In the genomic region with DNA sequence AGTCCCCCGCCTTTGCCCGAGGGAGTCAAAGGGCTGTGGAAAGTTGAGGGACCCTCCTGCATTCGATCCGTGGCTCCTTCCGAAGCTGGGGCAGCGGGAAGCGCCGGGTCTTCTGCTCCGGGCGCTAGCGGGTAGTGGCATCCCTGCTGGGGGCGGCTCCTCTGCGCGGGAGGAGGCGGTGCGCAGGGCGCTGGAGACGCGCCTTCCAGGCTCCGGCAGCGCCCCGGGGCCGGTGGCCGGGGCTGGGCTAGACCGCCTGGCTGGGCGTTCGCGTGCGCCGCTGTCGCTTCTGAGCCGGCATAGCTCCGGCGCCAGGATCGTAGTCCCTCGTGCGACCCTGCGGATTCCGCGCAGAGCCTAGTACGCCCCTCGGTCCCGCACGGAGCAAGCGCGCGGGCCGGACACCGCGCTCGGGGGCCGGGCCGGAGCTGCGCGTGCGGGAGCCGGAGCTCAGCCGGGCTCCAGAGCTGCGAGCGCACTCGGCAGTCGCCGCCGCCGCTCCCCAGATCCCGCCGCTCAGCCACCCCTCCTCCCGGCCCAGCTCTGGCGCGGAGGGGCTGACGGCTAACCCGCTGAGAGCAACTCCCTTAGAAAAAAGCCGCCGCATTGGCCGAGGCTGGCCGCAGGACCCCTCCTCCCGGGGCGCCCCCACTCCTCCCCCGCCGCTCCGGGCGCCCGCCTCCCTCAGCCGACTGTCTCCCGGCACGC, we compare ENCODE assay signal across 8 mouse cellular contexts. TPM values are rescaled to one million over a fixed set of nuclear protein-coding genes. Genes with fewer than 3 reads are reported as not detected.
DNase-seq lines count a peak whose midpoint lies in the region; ATAC-seq and TF ChIP-seq lines count a peak whose summit lies in the region.

A gene (plus strand): TSS at position 236 of the 708 bp plus-strand sequence.

- ATAC-seq in intestine, embryonic 16.5 days: peak; percentile 85
- peak; percentile 81 for ATAC-seq in limb, embryonic 15.5 days (ENCODE audit: insufficient number of reproducible peaks, low FRiP score, low TSS enrichment, low read depth)
- peak; percentile 90 for ATAC-seq in midbrain, embryonic 16.5 days

- DNase-seq in thymus, adult 2 months: peak; percentile 4
- DNase-seq in thymus, postnatal 0 days (ENCODE audit: low spot score): no peak
- DNase-seq in embryo, embryonic 11 days: peak; percentile 85
- DNase-seq in gastrocnemius, postnatal 36 days: peak; percentile 48 to 71
- DNase-seq in thymus, postnatal 25 days: peak; percentile 6

- no peaks in the 10 kb centered on the region; the same call in 1 of the 2 replicates for H3K4me1 ChIP-seq in thymus, adult 2 months (replicated peaks; ENCODE audit: control insufficient read depth, insufficient read depth, low read length)
- H3K4me1 ChIP-seq in intestine, embryonic 16.5 days (ENCODE audit: control insufficient read depth, insufficient read depth, low read length): no peaks in the 10 kb centered on the region
- H3K4me1 ChIP-seq in limb, embryonic 15.5 days: peaks cover 20% of the 10 kb centered on the region
- peaks cover 7% of the 10 kb centered on the region for H3K4me1 ChIP-seq in midbrain, embryonic 16.5 days (ENCODE audit: control insufficient read depth, insufficient read depth, low read length)

- intact Hi-C loops in gastrocnemius, postnatal 36 days (cut with DNase I): no loop called here

- peak within 1 kb of the TSS; percentile 93 for H3K4me2 ChIP-seq in intestine, embryonic 16.5 days (ENCODE audit: low read depth, low read length)
- H3K4me2 ChIP-seq in limb, embryonic 15.5 days: peak within 1 kb of the TSS; percentile 97
- H3K4me2 ChIP-seq in midbrain, embryonic 16.5 days (ENCODE audit: low read length): peak within 1 kb of the TSS; percentile 96

- under 1% methylated on average over 85 of the region's 86 CpGs for WGBS in thymus, adult 2 months
- WGBS in intestine, embryonic 16.5 days: under 1% methylated on average over 83 of the region's 86 CpGs
- under 1% methylated on average over 76 of the region's 86 CpGs for WGBS in limb, embryonic 15.5 days
- under 1% methylated on average over 78 of the region's 86 CpGs for WGBS in midbrain, embryonic 16.5 days

- no peaks in the 10 kb centered on the region for H3K36me3 ChIP-seq in thymus, adult 2 months (ENCODE audit: control insufficient read depth, insufficient read depth, low read length)
- no peaks in the 10 kb centered on the region for H3K36me3 ChIP-seq in intestine, embryonic 16.5 days (ENCODE audit: control insufficient read depth, insufficient read depth, low read length)
- no peaks in the 10 kb centered on the region for H3K36me3 ChIP-seq in limb, embryonic 15.5 days
- no peaks in the 10 kb centered on the region for H3K36me3 ChIP-seq in midbrain, embryonic 16.5 days (ENCODE audit: control insufficient read depth, insufficient read depth, low read length)

- H3K4me3 ChIP-seq in thymus, adult 2 months (ENCODE audit: control insufficient read depth, insufficient read depth, low read length): peak within 1 kb of the TSS; percentile 31
- H3K4me3 ChIP-seq in intestine, embryonic 16.5 days (ENCODE audit: low read length): peak within 1 kb of the TSS; percentile 60
- H3K4me3 ChIP-seq in limb, embryonic 15.5 days: peak within 1 kb of the TSS; percentile 68
- H3K4me3 ChIP-seq in midbrain, embryonic 16.5 days (ENCODE audit: low read depth, low read length): peak within 1 kb of the TSS; percentile 68

- TF ChIP-seq CTCF in thymus, adult 2 months (IDR thresholded peaks at IDR 0.05; ENCODE audit: borderline replicate concordance, control insufficient read depth, extremely low read depth, insufficient read depth, low read length, poor library complexity): no peak

- H3K9ac ChIP-seq in intestine, embryonic 16.5 days (ENCODE audit: low read depth, low read length): peak within 1 kb of the TSS; percentile 66
- peak within 1 kb of the TSS; percentile 60 for H3K9ac ChIP-seq in limb, embryonic 15.5 days
- H3K9ac ChIP-seq in midbrain, embryonic 16.5 days (ENCODE audit: low read depth, low read length): peak within 1 kb of the TSS; percentile 84

- no peak within 1 kb of the TSS for H3K27ac ChIP-seq in thymus, adult 2 months (ENCODE audit: control insufficient read depth, insufficient read depth, low read length)
- peak within 1 kb of the TSS; percentile 70 for H3K27ac ChIP-seq in intestine, embryonic 16.5 days (ENCODE audit: low read length)
- H3K27ac ChIP-seq in limb, embryonic 15.5 days: peak within 1 kb of the TSS; percentile 78
- peak within 1 kb of the TSS; percentile 90 for H3K27ac ChIP-seq in midbrain, embryonic 16.5 days (ENCODE audit: low read length)

- TF ChIP-seq POLR2A in thymus, adult 2 months (IDR thresholded peaks at IDR 0.05; ENCODE audit: control insufficient read depth, extremely low read depth, insufficient read depth, low read length, poor library complexity): no peak

- H3K27me3 ChIP-seq in thymus, adult 2 months (ENCODE audit: control insufficient read depth, insufficient read depth, low read length): peaks cover 11% of the 10 kb centered on the region
- H3K27me3 ChIP-seq in intestine, embryonic 16.5 days (replicated peaks; ENCODE audit: control insufficient read depth, insufficient read depth, low read length): peaks cover 14% of the 10 kb centered on the region; the same call in 1 of the 2 replicates
- H3K27me3 ChIP-seq in limb, embryonic 15.5 days: peaks cover 45% of the 10 kb centered on the region
- H3K27me3 ChIP-seq in midbrain, embryonic 16.5 days (ENCODE audit: control insufficient read depth, insufficient read depth, low read depth, low read length): peaks cover 11% of the 10 kb centered on the region

- no peaks in the 10 kb centered on the region for H3K9me3 ChIP-seq in intestine, embryonic 16.5 days (ENCODE audit: control insufficient read depth, low read length)
- no peaks in the 10 kb centered on the region for H3K9me3 ChIP-seq in limb, embryonic 15.5 days
- H3K9me3 ChIP-seq in midbrain, embryonic 16.5 days (replicated peaks; ENCODE audit: control insufficient read depth, low read length, poor library complexity, severe bottlenecking): no peaks in the 10 kb centered on the region

RNA-seq across cellular contexts. Expression of the gene that starts here (rescaled TPM):
- polyA plus RNA-seq in thymus, adult 2 months (2012; rRNA removed): 0.18 and 0.40 TPM in 2 replicates
- 0.37 and 0.39 TPM in 2 replicates for polyA plus RNA-seq in thymus, postnatal 0 days (2015; fragmentation: Nextera tagmentation; extraction: Ambion mirVana)
- 1 to 10 TPM; 3.2 to 5.3 TPM for total RNA-seq in gastrocnemius, postnatal 36 days (2021)
- polyA plus RNA-seq in intestine, embryonic 16.5 days (2015; fragmentation: Nextera tagmentation; extraction: Ambion mirVana): 8.3 and 8.9 TPM in 2 replicates
- polyA plus RNA-seq in limb, embryonic 15.5 days (2015; fragmentation: Nextera tagmentation; extraction: Ambion mirVana): 14.8 and 15.5 TPM in 2 replicates
- 8.0 and 9.6 TPM in 2 replicates for polyA plus RNA-seq in midbrain, embryonic 16.5 days (2015; fragmentation: Nextera tagmentation; extraction: Ambion mirVana)

Comparison
In these comparisons a context has a peak if more than half of its experiments do, and no peak if none do; other contexts are left out.
1. Peak in DNase-seq and H3K4me3 ChIP-seq in thymus, adult 2 months; RNA of the gene not detected or under 1 TPM.